Mouse (Mus musculus): Measurements from ENCODE around the gene Gm11273. TPM values are rescaled to one million over a fixed set of nuclear protein-coding genes. Genes with fewer than 3 reads are reported as not detected.

Gene Gm11273
- polyA plus RNA-seq, 1 experiment: 7.4 TPM

GRCm38 (mm10) chr13:21454133-21454532, 47.1 kb downstream of the Gm11273 start:
- Histone ChIP-seq H3K27me3 (ENCODE audit: control insufficient read depth, insufficient read depth, low read length, poor library complexity, severe bottlenecking) (no peaks in the 10 kb centered on the region), H3K9ac (ENCODE audit: low read depth, poor library complexity, severe bottlenecking) (no peak overlapping the region), H3K27ac (ENCODE audit: insufficient read depth, low read length) (no peak overlapping the region), H3K4me3 (ENCODE audit: low read depth, low read length) (no peak overlapping the region), H3K36me3 (ENCODE audit: control insufficient read depth, insufficient read depth, low read length, poor library complexity, severe bottlenecking) (peaks cover 9% of the 10 kb centered on the region), H3K9me3 (replicated peaks; ENCODE audit: control insufficient read depth, insufficient read depth, low read length, poor library complexity, severe bottlenecking) (no peaks in the 10 kb centered on the region), H3K4me1 (ENCODE audit: control insufficient read depth, insufficient read depth, low read length) (no peaks in the 10 kb centered on the region)
- TF ChIP-seq POLR2A (IDR thresholded peaks at IDR 0.05; ENCODE audit: insufficient read depth, low read length) (no peak), CTCF (IDR thresholded peaks at IDR 0.05; ENCODE audit: low read depth, low read length) (no peak), EP300 (IDR thresholded peaks at IDR 0.05; ENCODE audit: insufficient read depth, low read depth, low read length) (no peak)

- Histone ChIP-seq H3K9ac (ENCODE audit: low read depth, poor library complexity, severe bottlenecking) (peak within 1 kb of the TSS; percentile 71), H3K4me3 (ENCODE audit: low read depth, low read length) (peak within 1 kb of the TSS; percentile 100), H3K27ac (ENCODE audit: insufficient read depth, low read length) (no peak within 1 kb of the TSS), H3K36me3 (ENCODE audit: control insufficient read depth, insufficient read depth, low read length, poor library complexity, severe bottlenecking) (peaks cover 11% of the 10 kb centered on the region), H3K9me3 (replicated peaks; ENCODE audit: control insufficient read depth, insufficient read depth, low read length, poor library complexity, severe bottlenecking) (no peaks in the 10 kb centered on the region), H3K27me3 (ENCODE audit: control insufficient read depth, insufficient read depth, low read length, poor library complexity, severe bottlenecking) (no peaks in the 10 kb centered on the region), H3K4me1 (ENCODE audit: control insufficient read depth, insufficient read depth, low read length) (no peaks in the 10 kb centered on the region)
- TF ChIP-seq POLR2A (IDR thresholded peaks at IDR 0.05; ENCODE audit: insufficient read depth, low read length) (peak; percentile 62), CTCF (IDR thresholded peaks at IDR 0.05; ENCODE audit: low read depth, low read length) (no peak), EP300 (IDR thresholded peaks at IDR 0.05; ENCODE audit: insufficient read depth, low read depth, low read length) (0 out of 2 replicates have a peak, but pooled peaks have one; percentile 28)
Observed at GRCm38 (mm10) chr13:21453449-21453848, 47.8 kb downstream of the Gm11273 start, which contains the start of gene Zscan26. TSS of gene Zscan26 (minus strand) at chr13:21453730.

- H3K9ac ChIP-seq (ENCODE audit: low read depth, poor library complexity, severe bottlenecking): peak overlapping the region; percentile 71
- no peaks in the 10 kb centered on the region for H3K27me3 ChIP-seq (ENCODE audit: control insufficient read depth, insufficient read depth, low read length, poor library complexity, severe bottlenecking)
- no peaks in the 10 kb centered on the region for H3K9me3 ChIP-seq (replicated peaks; ENCODE audit: control insufficient read depth, insufficient read depth, low read length, poor library complexity, severe bottlenecking)
- H3K4me1 ChIP-seq (ENCODE audit: control insufficient read depth, insufficient read depth, low read length): no peaks in the 10 kb centered on the region
- H3K27ac ChIP-seq (ENCODE audit: insufficient read depth, low read length): no peak overlapping the region
- TF ChIP-seq POLR2A (IDR thresholded peaks at IDR 0.05; ENCODE audit: insufficient read depth, low read length) (no peak), EP300 (IDR thresholded peaks at IDR 0.05; ENCODE audit: insufficient read depth, low read depth, low read length) (no peak), CTCF (IDR thresholded peaks at IDR 0.05; ENCODE audit: low read depth, low read length) (no peak)
- H3K36me3 ChIP-seq (ENCODE audit: control insufficient read depth, insufficient read depth, low read length, poor library complexity, severe bottlenecking): peaks cover 14% of the 10 kb centered on the region
- H3K4me3 ChIP-seq (ENCODE audit: low read depth, low read length): peak overlapping the region; percentile 100
Observed at GRCm38 (mm10) chr13:21453042-21453441, 48.2 kb downstream of the Gm11273 start.

Other genes starting within 250 kb of the Gm11273 start
- gene Gpx5, start 208.7 kb downstream of the Gm11273 start, polyA plus RNA-seq (2011; ENCODE audit: insufficient read depth, insufficient read length, low read depth, missing spikeins): not detected in 2 replicates
- gene Gpx6, start 189.3 kb downstream of the Gm11273 start, polyA plus RNA-seq (2011; ENCODE audit: insufficient read depth, insufficient read length, low read depth, missing spikeins): 1.2 and 2.2 TPM in 2 replicates
- gene Olfr1367, start 154.5 kb downstream of the Gm11273 start, polyA plus RNA-seq (2011; ENCODE audit: insufficient read depth, insufficient read length, low read depth, missing spikeins): not detected in 2 replicates
- gene Zscan12, start 138.6 kb downstream of the Gm11273 start, polyA plus RNA-seq (2011; ENCODE audit: insufficient read depth, insufficient read length, low read depth, missing spikeins): 15.6 and 17.9 TPM in 2 replicates
- 38.5 and 40.1 TPM in 2 replicates for gene Zkscan3, start 98.7 kb downstream of the Gm11273 start, polyA plus RNA-seq (2011; ENCODE audit: insufficient read depth, insufficient read length, low read depth, missing spikeins)
- gene Pgbd1, start 60.4 kb downstream of the Gm11273 start, polyA plus RNA-seq (2011; ENCODE audit: insufficient read depth, insufficient read length, low read depth, missing spikeins): 3.4 and 3.6 TPM in 2 replicates
- 39.0 and 42.6 TPM in 2 replicates for gene Zscan26, start 47.7 kb downstream of the Gm11273 start, polyA plus RNA-seq (2011; ENCODE audit: insufficient read depth, insufficient read length, low read depth, missing spikeins)
- 0.55 TPM in 1 of 2 replicates, not detected in the other for gene Nkapl, start 32.9 kb downstream of the Gm11273 start, polyA plus RNA-seq (2011; ENCODE audit: insufficient read depth, insufficient read length, low read depth, missing spikeins)
- 0.58 and 0.59 TPM in 2 replicates for gene Zkscan4, start 22.5 kb downstream of the Gm11273 start, polyA plus RNA-seq (2011; ENCODE audit: insufficient read depth, insufficient read length, low read depth, missing spikeins)
- gene Gm10065, start 22.0 kb downstream of the Gm11273 start, polyA plus RNA-seq (2011; ENCODE audit: insufficient read depth, insufficient read length, low read depth, missing spikeins): not detected in 2 replicates
- gene AK157302, start 6.2 kb downstream of the Gm11273 start, polyA plus RNA-seq (2011; ENCODE audit: insufficient read depth, insufficient read length, low read depth, missing spikeins): 0.52 TPM in 1 of 2 replicates, not detected in the other
- gene Zkscan8, start 29.7 kb upstream of the Gm11273 start, polyA plus RNA-seq (2011; ENCODE audit: insufficient read depth, insufficient read length, low read depth, missing spikeins): 15.2 and 16.1 TPM in 2 replicates
- gene Olfr1366, start 41.4 kb upstream of the Gm11273 start, polyA plus RNA-seq (2011; ENCODE audit: insufficient read depth, insufficient read length, low read depth, missing spikeins): not detected in 2 replicates
- 0.15 and 0.23 TPM in 2 replicates for gene Olfr1535, start 58.5 kb upstream of the Gm11273 start, polyA plus RNA-seq (2011; ENCODE audit: insufficient read depth, insufficient read length, low read depth, missing spikeins)
- not detected in 2 replicates for gene Olfr1364, start 80.3 kb upstream of the Gm11273 start, polyA plus RNA-seq (2011; ENCODE audit: insufficient read depth, insufficient read length, low read depth, missing spikeins)
- gene Olfr1362, start 112.6 kb upstream of the Gm11273 start, polyA plus RNA-seq (2011; ENCODE audit: insufficient read depth, insufficient read length, low read depth, missing spikeins): not detected in 2 replicates
- not detected in 2 replicates for gene Olfr11, start 141.1 kb upstream of the Gm11273 start, polyA plus RNA-seq (2011; ENCODE audit: insufficient read depth, insufficient read length, low read depth, missing spikeins)
- gene Olfr1361, start 162.0 kb upstream of the Gm11273 start, polyA plus RNA-seq (2011; ENCODE audit: insufficient read depth, insufficient read length, low read depth, missing spikeins): not detected in 2 replicates
- not detected in 2 replicates for gene Olfr1360, start 176.0 kb upstream of the Gm11273 start, polyA plus RNA-seq (2011; ENCODE audit: insufficient read depth, insufficient read length, low read depth, missing spikeins)
- not detected in 2 replicates for gene Olfr1359, start 196.7 kb upstream of the Gm11273 start, polyA plus RNA-seq (2011; ENCODE audit: insufficient read depth, insufficient read length, low read depth, missing spikeins)
- gene Hist1h2bl, start 214.7 kb upstream of the Gm11273 start, polyA plus RNA-seq (2011; ENCODE audit: insufficient read depth, insufficient read length, low read depth, missing spikeins): 25.5 and 27.2 TPM in 2 replicates
- gene Hist1h2ai, start 215.0 kb upstream of the Gm11273 start, polyA plus RNA-seq (2011; ENCODE audit: insufficient read depth, insufficient read length, low read depth, missing spikeins): 3.6 TPM in 1 of 2 replicates, not detected in the other
- 25.3 and 31.8 TPM in 2 replicates for gene Hist1h3h, start 216.2 kb upstream of the Gm11273 start, polyA plus RNA-seq (2011; ENCODE audit: insufficient read depth, insufficient read length, low read depth, missing spikeins)
- 14.2 and 21.7 TPM in 2 replicates for gene Hist1h2bm, start 220.6 kb upstream of the Gm11273 start, polyA plus RNA-seq (2011; ENCODE audit: insufficient read depth, insufficient read length, low read depth, missing spikeins)
- 8.2 and 13.4 TPM in 2 replicates for gene Hist1h4j, start 233.6 kb upstream of the Gm11273 start, polyA plus RNA-seq (2011; ENCODE audit: insufficient read depth, insufficient read length, low read depth, missing spikeins)
- 16.3 and 17.1 TPM in 2 replicates for gene Hist1h4k, start 249.1 kb upstream of the Gm11273 start, polyA plus RNA-seq (2011; ENCODE audit: insufficient read depth, insufficient read length, low read depth, missing spikeins)

Data from ES-Bruce4 (cell line).